Mouse (Mus musculus) intestine, postnatal 0 days (tissue): ENCODE measurements at regions not wholly inside any gene's neighbourhood (a gene's known extent, or its start where the extent isn't known, plus 50 kb on each side); places are given as distances from the start of the nearest gene placed in this dataset.

Experiments
- ATAC-seq: fragments of 200-750 bp; cut with Nextera tagmentation; 2 replicates; pipeline ENCODE4 v1.8.0; 2017; ENCODE audit warnings: mild to moderate bottlenecking, moderate TSS enrichment, moderate library complexity
- H3K27ac ChIP-seq: fragments of 300-500 bp; sonication (generic); 2 replicates; pipeline ENCODE4 v1.5.1; 2014; ENCODE audit warnings: mild to moderate bottlenecking, low read depth, low read length, moderate library complexity
- H3K27me3 ChIP-seq: fragments of 300-500 bp; sonication (generic); replicated peaks from 2 replicates; pipeline ENCODE4 v1.6.1; 2014; ENCODE audit warnings: low read length, mixed read lengths; ENCODE audit not compliant: control insufficient read depth, insufficient read depth
- H3K36me3 ChIP-seq: fragments of 300-500 bp; sonication (generic); 2 replicates; pipeline ENCODE4 v1.6.1; 2014; ENCODE audit warnings: mild to moderate bottlenecking, moderate library complexity; ENCODE audit not compliant: control insufficient read depth, insufficient read depth
- H3K4me1 ChIP-seq: fragments of 300-500 bp; sonication (generic); replicated peaks from 2 replicates; pipeline ENCODE4 v1.6.1; 2014; ENCODE audit warnings: antibody characterized with exemption, low read length, mixed read lengths; ENCODE audit not compliant: control insufficient read depth, insufficient read depth
- H3K4me2 ChIP-seq: fragments of 300-500 bp; sonication (generic); replicated peaks from 2 replicates; pipeline ENCODE4 v1.6.1; 2014; ENCODE audit warnings: low read depth, mild to moderate bottlenecking, moderate library complexity
- H3K4me3 ChIP-seq: fragments of 300-500 bp; sonication (generic); 2 replicates; pipeline ENCODE4 v1.5.1; 2014; ENCODE audit warnings: low read depth, low read length
- H3K9ac ChIP-seq: fragments of 300-500 bp; sonication (generic); 2 replicates; pipeline ENCODE4 v1.6.1; 2014; ENCODE audit warnings: mild to moderate bottlenecking, low read depth, low read length
- H3K9me3 ChIP-seq: fragments of 300-500 bp; sonication (generic); 2 replicates; pipeline ENCODE4 v1.6.1; 2016; ENCODE audit warnings: mixed run types; ENCODE audit not compliant: control insufficient read depth
- CTCF ChIP-seq: sonication (generic); IDR thresholded peaks from 2 replicates; pipeline ENCODE4 v1.5.1; 2016; ENCODE audit warnings: low read depth, mild to moderate bottlenecking, control low read depth, antibody characterized with exemption, moderate library complexity
- WGBS: fragments of 180-500 bp; shearing (Covaris S2); extraction: QIAGEN DNeasy Blood & Tissue Kit; methylation state at CpG from one replicate; pipeline ENCODE4 v1.1.7; 2014; 5-methylcytosine and 5-hydroxymethylcytosine counted together

DNA sequence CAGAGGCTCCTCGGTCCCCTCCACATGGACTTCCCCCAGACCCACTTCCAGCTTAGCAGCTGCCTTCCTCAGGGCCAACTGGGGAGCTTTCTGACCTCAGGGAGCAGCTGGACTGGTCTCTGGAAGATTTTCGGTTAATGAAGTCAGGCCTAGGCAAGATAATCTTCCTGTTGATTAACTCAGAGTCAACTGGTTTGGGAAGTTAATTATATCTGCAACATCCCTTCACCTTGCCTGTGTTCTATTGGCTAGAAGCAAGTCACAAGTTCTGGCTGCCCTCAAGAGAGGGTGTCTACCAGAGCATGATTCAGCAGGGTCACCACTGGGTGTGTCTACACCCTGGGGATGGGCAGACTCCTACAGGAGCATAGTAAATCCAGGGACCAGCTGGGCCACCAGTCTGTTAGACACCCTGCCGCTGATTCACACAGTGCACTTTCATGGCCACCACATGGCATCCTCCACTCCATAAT lies 53.9 kb upstream of the Maml3 start:
- WGBS = 68% methylated on average over 3 of the region's 3 CpGs

GRCm38 (mm10) chr3:52161688-52162087 lies 56.8 kb upstream of the Maml3 start:
- ATAC-seq = no peak
- Histone ChIP-seq H3K9ac (no peak overlapping the region), H3K4me2 (no peak overlapping the region), H3K9me3 (no peaks in the 10 kb centered on the region), H3K4me1 (no peaks in the 10 kb centered on the region), H3K27ac (no peak overlapping the region), H3K27me3 (no peaks in the 10 kb centered on the region), H3K4me3 (no peak overlapping the region), H3K36me3 (no peaks in the 10 kb centered on the region)
- WGBS = 61% methylated on average over 3 of the region's 3 CpGs
- TF ChIP-seq CTCF = no peak

More for the DNA sequence above, 53.9 kb upstream of the Maml3 start:
- Histone ChIP-seq H3K4me1 (no peaks in the 10 kb centered on the region), H3K27me3 (no peaks in the 10 kb centered on the region), H3K4me3 (no peak overlapping the region), H3K4me2 (no peak overlapping the region), H3K9me3 (no peaks in the 10 kb centered on the region), H3K27ac (no peak overlapping the region), H3K9ac (no peak overlapping the region), H3K36me3 (no peaks in the 10 kb centered on the region)
- no peak for ATAC-seq
- TF ChIP-seq CTCF = no peak

DNA sequence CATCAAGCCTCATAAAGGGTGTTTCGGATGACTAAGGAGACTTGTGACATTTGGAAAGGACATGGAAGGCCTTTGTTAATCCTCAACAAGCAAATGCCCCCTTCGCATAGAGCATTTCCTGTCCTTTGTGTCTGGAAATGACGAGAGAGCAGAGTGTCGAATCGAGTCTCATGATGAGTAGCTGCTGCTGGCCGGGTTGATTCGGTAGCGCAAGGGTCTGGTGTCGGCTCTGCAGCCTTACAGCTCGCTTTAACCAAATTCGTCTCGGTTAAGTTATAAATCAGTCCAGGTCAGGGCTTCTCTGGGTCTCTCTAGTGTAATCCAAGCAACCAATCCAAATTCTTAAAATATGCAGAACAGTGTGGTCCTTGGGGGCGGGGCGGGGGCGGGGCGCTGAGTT lies 59.1 kb upstream of the Maml3 start:
- H3K36me3 ChIP-seq = no peaks in the 10 kb centered on the region
- no peak for TF ChIP-seq CTCF
- H3K27ac ChIP-seq = no peak overlapping the region
- 73% methylated on average over 16 of the region's 16 CpGs for WGBS
- no peaks in the 10 kb centered on the region for H3K27me3 ChIP-seq
- no peaks in the 10 kb centered on the region for H3K4me1 ChIP-seq
- H3K9me3 ChIP-seq = no peaks in the 10 kb centered on the region
- H3K4me3 ChIP-seq = no peak overlapping the region
- no peak overlapping the region for H3K9ac ChIP-seq
- no peak overlapping the region for H3K4me2 ChIP-seq
- ATAC-seq = no peak

GRCm38 (mm10) chr3:52167420-52167819 lies 62.5 kb upstream of the Maml3 start:
- no peak for TF ChIP-seq CTCF
- no peak overlapping the region for H3K4me3 ChIP-seq
- H3K9me3 ChIP-seq = no peaks in the 10 kb centered on the region
- no peaks in the 10 kb centered on the region for H3K27me3 ChIP-seq
- H3K4me1 ChIP-seq = no peaks in the 10 kb centered on the region
- H3K4me2 ChIP-seq = no peak overlapping the region
- H3K9ac ChIP-seq = no peak overlapping the region
- no peak for ATAC-seq
- 93% methylated on average over 7 of the region's 7 CpGs for WGBS
- no peak overlapping the region for H3K27ac ChIP-seq
- H3K36me3 ChIP-seq = no peaks in the 10 kb centered on the region

DNA sequence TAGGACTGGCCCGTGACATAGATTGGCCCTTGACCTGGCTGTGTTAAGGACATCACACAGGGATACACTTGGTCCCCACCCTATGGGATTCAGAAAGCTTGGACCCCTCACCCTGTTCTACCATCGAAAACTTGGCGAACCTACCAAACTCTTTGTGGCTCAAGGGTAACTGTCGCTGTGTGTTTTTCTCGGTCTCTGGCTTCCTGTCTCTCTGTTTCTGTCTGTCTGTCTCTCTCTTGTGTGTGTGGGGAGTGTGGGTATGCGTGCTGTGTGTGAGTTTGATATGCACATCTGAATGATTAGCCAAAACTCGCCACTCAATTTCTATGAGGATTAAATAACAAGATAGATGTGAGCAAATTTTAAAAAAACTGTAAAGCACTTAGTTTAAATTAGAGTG lies 66.0 kb upstream of the Maml3 start:
- no peaks in the 10 kb centered on the region for H3K9me3 ChIP-seq
- H3K36me3 ChIP-seq = no peaks in the 10 kb centered on the region
- H3K4me3 ChIP-seq = no peak overlapping the region
- H3K27me3 ChIP-seq = no peaks in the 10 kb centered on the region
- no peak overlapping the region for H3K9ac ChIP-seq
- H3K4me1 ChIP-seq = no peaks in the 10 kb centered on the region
- H3K27ac ChIP-seq = no peak overlapping the region
- no peak overlapping the region for H3K4me2 ChIP-seq
- no peak for ATAC-seq
- TF ChIP-seq CTCF = no peak
- 88% methylated on average over 7 of the region's 7 CpGs for WGBS

DNA sequence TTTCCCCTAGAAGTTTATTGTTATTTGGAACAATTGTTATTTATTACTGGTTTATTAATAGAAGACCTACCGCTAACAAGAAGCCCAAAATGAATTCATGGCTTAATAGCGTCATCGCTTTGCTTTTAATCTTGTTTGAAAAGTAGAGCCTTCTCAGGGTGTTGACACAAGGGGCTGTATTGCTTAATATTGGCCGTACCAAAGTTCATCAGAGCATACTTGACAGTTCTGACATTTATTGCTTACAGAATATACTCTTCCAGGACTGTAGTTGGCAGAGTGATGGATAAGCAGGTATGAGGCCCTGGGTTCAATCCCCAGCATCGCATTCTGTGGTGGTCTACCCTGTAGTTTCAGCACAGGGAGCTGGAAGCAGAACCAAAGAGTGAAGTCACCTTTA lies 66.4 kb upstream of the Maml3 start:
- no peak overlapping the region for H3K27ac ChIP-seq
- no peak for ATAC-seq
- H3K9ac ChIP-seq = no peak overlapping the region
- no peaks in the 10 kb centered on the region for H3K9me3 ChIP-seq
- H3K36me3 ChIP-seq = no peaks in the 10 kb centered on the region
- no peak overlapping the region for H3K4me3 ChIP-seq
- no peak overlapping the region for H3K4me2 ChIP-seq
- no peaks in the 10 kb centered on the region for H3K4me1 ChIP-seq
- WGBS = 43% methylated on average over 5 of the region's 5 CpGs
- TF ChIP-seq CTCF = no peak
- no peaks in the 10 kb centered on the region for H3K27me3 ChIP-seq

GRCm38 (mm10) chr3:52173490-52173889 lies 68.6 kb upstream of the Maml3 start:
- H3K27me3 ChIP-seq = no peaks in the 10 kb centered on the region
- H3K4me3 ChIP-seq = no peak overlapping the region
- H3K27ac ChIP-seq = no peak overlapping the region
- no peaks in the 10 kb centered on the region for H3K36me3 ChIP-seq
- WGBS = 91% methylated on average over 1 of the region's 1 CpGs
- no peaks in the 10 kb centered on the region for H3K4me1 ChIP-seq
- peak; percentile 51 for TF ChIP-seq CTCF
- H3K9ac ChIP-seq = no peak overlapping the region
- no peak overlapping the region for H3K4me2 ChIP-seq
- no peaks in the 10 kb centered on the region for H3K9me3 ChIP-seq
- ATAC-seq = no peak
